Mouse (Mus musculus) cerebellum, adult 2 months (tissue): Measurements from ENCODE around the gene Zrsr2.

ENCODE experiments used
- CTCF ChIP-seq: fragments of 200-500 bp; IDR thresholded peaks from 2 replicates; pipeline ENCODE4 v1.5.1; 2011; ENCODE audit warnings: low read depth, mild to moderate bottlenecking, control low read depth, low read length, moderate library complexity, borderline replicate concordance; ENCODE audit not compliant: insufficient read depth
- POLR2A ChIP-seq: fragments of 200-500 bp; IDR thresholded peaks from 2 replicates; pipeline ENCODE4 v1.6.1; 2011; ENCODE audit warnings: low read length, control low read depth, borderline replicate concordance; ENCODE audit not compliant: insufficient read depth

GRCm38 (mm10) chrX:163906861-163907260, 51.6 kb downstream of the Zrsr2 start:
- TF ChIP-seq CTCF (no peak), POLR2A (no peak)
